Mouse (Mus musculus) macrophage (primary cell): ENCODE results near the gene Reck. TPM values are rescaled to one million over a fixed set of nuclear protein-coding genes. Genes with fewer than 3 reads are reported as not detected.

Experiments used
- H3K27ac ChIP-seq: fragments of 350-480 bp; formaldehyde crosslinking; 2 replicates; pipeline ENCODE4 v1.9.0; 2021
- H3K36me3 ChIP-seq: fragments of 350-480 bp; formaldehyde crosslinking; 2 replicates; pipeline ENCODE4 v1.9.0; 2021; ENCODE audit errors: inconsistent target
- H3K4me3 ChIP-seq: fragments of 350-480 bp; formaldehyde crosslinking; 2 replicates; pipeline ENCODE4 v1.9.0; 2021; ENCODE audit errors: inconsistent target
- H3K79me2 ChIP-seq: fragments of 350-480 bp; formaldehyde crosslinking; 2 replicates; pipeline ENCODE4 v1.9.0; 2021; ENCODE audit errors: inconsistent target
- WGBS: methylation state at CpG from one replicate; pipeline ENCODE4 v1.1.7; 2026; ENCODE audit warnings: inconsistent platforms; ENCODE audit not compliant: missing documents; 5-methylcytosine and 5-hydroxymethylcytosine counted together
- polyA plus RNA-seq: library from polyadenylated mRNA; stranded (reverse); fragments of 250-400 nt; gene quantifications from 3 replicates; pipeline ENCODE4 v1.2.4, GENCODE M21; 2018; ENCODE audit warnings: inconsistent platforms

Reck gene
- polyA plus RNA-seq, 1 experiment from 2014 or later: 0.34 TPM

DNA sequence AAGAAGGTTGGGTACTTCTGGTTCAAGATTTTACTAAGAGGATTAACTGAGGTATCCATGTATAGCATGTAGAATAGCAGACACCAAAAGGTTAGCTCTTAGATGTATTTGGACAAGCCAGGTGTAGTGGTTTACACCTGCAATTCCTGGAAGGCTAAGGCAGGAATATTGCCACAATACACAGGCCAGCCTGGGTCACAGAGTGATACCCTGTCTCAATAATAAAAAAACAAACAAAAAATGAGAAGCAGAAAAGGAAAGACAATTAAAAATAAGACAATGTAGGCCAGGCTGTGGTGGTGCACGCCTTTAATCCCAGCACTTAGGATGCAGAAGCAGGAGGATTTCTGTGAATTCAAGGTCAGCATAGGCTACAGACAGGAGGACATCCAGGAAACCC is 1.9 kb downstream of the Reck start:
- Histone ChIP-seq H3K36me3 (no peaks in the 10 kb centered on the region), H3K4me3 (no peak overlapping the region), H3K79me2 (no peaks in the 10 kb centered on the region), H3K27ac (no peak overlapping the region)
- 100% methylated on average over 1 of the region's 1 CpGs for WGBS

DNA sequence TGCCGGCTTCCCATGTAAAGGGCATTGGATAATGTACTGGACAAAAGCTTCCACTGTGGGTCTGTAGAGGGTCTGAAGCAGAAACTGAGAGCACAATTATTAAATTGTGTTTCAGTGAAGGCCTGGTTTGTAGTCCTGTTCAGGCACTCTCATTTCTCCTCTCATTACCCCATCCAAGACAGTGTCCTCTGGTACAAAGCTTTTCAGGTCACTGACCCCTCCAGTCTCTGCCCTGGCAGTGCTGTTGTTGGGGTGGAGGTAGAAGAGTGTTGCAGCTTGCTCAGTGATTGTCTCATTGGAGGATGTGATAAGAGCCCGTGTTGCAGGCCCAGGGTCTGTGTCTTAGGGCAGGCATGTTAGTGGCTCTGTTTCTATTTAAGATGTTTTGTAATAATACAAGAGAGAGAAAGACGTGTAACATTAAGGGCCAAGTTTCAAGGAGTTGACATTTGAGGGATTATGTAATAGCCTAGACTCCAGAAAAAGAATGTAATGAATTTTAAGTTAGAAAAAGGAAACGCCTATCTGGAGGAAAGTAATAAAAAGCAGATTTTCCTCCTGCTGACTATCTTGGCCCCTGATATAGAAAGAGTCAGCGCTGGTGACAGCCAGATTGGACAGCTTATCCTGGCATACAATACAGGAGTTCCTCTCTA is 2.9 kb downstream of the Reck start:
- WGBS: 70% methylated on average over 5 of the region's 5 CpGs
- no peak overlapping the region for H3K27ac ChIP-seq
- H3K4me3 ChIP-seq: no peak overlapping the region
- H3K79me2 ChIP-seq: no peaks in the 10 kb centered on the region
- no peaks in the 10 kb centered on the region for H3K36me3 ChIP-seq

DNA sequence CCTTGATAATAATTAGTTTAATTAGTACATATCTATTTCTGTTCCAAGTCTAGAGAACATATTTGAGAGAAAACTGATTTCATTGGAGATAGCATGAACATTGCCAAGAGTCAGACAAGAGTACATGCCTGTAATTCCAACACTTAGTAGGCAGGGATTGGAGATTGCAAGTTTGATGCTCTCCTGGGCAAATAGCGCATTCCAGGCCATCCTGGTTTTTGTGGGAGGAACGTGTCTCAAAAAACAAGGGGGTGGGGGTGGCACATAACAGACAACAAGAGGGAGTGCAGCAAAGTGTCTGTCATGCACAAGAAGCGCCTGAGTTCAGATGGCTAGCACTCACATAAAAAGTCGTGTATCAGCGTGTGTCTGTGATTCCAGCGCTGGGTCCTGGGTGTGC is 4.2 kb downstream of the Reck start:
- no peak overlapping the region for H3K4me3 ChIP-seq
- H3K27ac ChIP-seq: no peak overlapping the region
- H3K79me2 ChIP-seq: no peaks in the 10 kb centered on the region
- 95% methylated on average over 6 of the region's 6 CpGs for WGBS
- no peaks in the 10 kb centered on the region for H3K36me3 ChIP-seq

- H3K27ac ChIP-seq: no peak overlapping the region
- WGBS: 94% methylated on average over 4 of the region's 4 CpGs
- H3K79me2 ChIP-seq: no peaks in the 10 kb centered on the region
- H3K4me3 ChIP-seq: no peak overlapping the region
- no peaks in the 10 kb centered on the region for H3K36me3 ChIP-seq
Measured at GRCm38 (mm10) chr4:43884196-43884595, 8.9 kb downstream of the Reck start.

DNA sequence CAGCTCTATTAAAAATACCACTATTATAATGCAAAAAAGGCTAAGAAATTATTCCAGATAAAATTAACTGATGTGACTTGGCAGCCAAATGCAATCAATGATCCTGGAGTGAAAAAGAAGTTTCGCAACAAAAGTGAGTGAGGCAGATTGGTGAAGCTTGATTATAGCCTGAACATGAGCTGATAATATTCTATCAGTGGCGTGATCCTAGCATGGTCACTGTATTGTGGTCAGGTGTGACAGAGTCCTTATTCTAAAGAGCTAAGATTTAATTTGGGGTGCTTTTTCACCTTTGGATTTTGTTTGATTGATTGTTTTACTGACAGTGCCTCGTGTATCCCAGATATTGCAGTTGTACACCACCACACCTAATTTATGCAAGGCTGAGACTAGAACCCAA is 15.9 kb downstream of the Reck start:
- WGBS: 89% methylated on average over 3 of the region's 3 CpGs
- H3K27ac ChIP-seq: no peak overlapping the region
- H3K36me3 ChIP-seq: no peaks in the 10 kb centered on the region
- no peak overlapping the region for H3K4me3 ChIP-seq
- no peaks in the 10 kb centered on the region for H3K79me2 ChIP-seq

DNA sequence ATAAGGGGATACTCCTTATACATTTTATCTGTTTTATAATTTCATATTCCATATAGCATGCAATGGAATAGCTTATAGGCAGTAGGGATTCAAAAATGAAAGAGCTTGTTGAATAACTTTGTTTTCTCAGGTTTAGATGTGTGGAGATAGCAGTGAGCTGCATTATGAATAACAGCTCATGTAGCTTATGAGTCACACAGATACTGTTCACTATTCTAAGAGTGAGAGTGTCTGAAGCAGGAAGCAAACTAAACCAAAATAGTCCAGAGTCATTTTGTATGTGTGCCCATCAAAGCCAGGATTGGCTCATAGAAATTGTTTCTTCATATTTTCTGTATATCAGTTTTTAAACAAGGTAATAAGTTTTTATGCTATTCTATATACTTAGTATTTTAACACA is 21.9 kb downstream of the Reck start:
- H3K79me2 ChIP-seq: no peaks in the 10 kb centered on the region
- no peak overlapping the region for H3K27ac ChIP-seq
- H3K4me3 ChIP-seq: no peak overlapping the region
- no peaks in the 10 kb centered on the region for H3K36me3 ChIP-seq

DNA sequence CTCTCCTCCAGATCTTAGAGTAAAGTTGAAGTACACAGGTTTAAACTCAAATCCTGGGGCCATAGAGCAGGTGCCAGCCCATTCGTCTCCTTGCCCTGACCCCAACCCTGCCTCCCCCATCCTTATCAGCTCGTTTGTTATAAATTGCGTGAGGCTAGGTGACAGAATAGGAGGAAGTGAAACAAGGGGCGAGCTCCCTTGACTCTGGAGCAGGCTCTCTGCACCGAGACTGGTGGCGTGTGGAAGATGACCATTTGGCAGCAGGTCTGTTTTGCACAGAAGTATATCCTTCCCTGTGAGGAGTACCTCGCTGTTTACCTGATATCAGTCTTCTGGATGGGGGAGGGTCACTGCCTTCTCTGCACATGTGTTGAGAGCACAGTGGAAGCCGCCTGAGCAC is 23.9 kb downstream of the Reck start:
- no peaks in the 10 kb centered on the region for H3K79me2 ChIP-seq
- WGBS: 24% methylated on average over 8 of the region's 8 CpGs
- H3K4me3 ChIP-seq: no peak overlapping the region
- no peak overlapping the region for H3K27ac ChIP-seq
- H3K36me3 ChIP-seq: no peaks in the 10 kb centered on the region

GRCm38 (mm10) chr4:43903690-43904089 is 28.4 kb downstream of the Reck start:
- WGBS: 13% methylated on average over 7 of the region's 7 CpGs
- no peaks in the 10 kb centered on the region for H3K36me3 ChIP-seq
- no peaks in the 10 kb centered on the region for H3K79me2 ChIP-seq
- H3K27ac ChIP-seq: no peak overlapping the region
- no peak overlapping the region for H3K4me3 ChIP-seq

DNA sequence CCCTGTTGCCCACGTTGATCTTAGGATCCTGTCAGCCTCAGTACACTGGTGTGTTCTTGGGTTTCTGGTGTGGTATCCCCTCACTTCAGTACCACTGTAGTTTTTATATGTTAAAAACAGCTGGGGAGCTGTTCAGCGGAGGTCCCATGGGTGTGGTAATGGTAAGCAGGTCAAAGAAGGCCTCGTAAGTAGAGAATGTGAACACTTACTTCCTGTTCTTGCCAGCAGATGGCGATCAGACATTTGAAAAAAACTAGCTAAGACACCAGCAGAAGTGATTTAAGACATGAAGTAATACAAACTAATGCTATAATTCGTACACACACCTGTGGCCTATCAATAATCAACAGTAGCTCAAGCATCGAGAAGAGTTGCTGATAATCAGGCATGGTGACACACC is 31.1 kb downstream of the Reck start:
- Histone ChIP-seq H3K79me2 (no peaks in the 10 kb centered on the region), H3K4me3 (no peak overlapping the region), H3K36me3 (no peaks in the 10 kb centered on the region), H3K27ac (no peak overlapping the region)
- 24% methylated on average over 6 of the region's 6 CpGs for WGBS

DNA sequence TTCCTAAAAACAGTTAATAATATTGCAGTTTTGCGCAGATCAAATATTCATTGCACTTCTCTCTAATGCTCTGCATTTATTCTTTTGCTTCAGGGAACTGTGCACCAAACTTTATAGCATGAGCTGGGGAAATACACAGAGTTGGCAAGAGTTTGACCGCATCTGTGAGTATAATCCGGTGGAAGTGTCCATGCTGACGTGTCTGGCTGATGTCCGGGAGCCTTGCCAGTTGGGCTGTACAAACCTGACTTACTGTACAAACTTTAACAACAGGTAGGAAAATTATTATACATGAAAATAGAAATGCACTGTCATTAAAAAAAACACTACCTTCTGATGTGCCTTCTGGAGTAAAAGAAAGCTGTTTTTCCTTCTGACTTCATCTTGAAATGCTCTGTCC is 42.9 kb downstream of the Reck start:
- Histone ChIP-seq H3K36me3 (no peaks in the 10 kb centered on the region), H3K4me3 (no peak overlapping the region), H3K79me2 (no peaks in the 10 kb centered on the region), H3K27ac (no peak overlapping the region)
- WGBS: 87% methylated on average over 5 of the region's 5 CpGs

GRCm38 (mm10) chr4:43920602-43921001 is 45.3 kb downstream of the Reck start:
- no peak overlapping the region for H3K4me3 ChIP-seq
- no peaks in the 10 kb centered on the region for H3K79me2 ChIP-seq
- WGBS: 100% methylated on average over 1 of the region's 1 CpGs
- no peaks in the 10 kb centered on the region for H3K36me3 ChIP-seq
- H3K27ac ChIP-seq: no peak overlapping the region

DNA sequence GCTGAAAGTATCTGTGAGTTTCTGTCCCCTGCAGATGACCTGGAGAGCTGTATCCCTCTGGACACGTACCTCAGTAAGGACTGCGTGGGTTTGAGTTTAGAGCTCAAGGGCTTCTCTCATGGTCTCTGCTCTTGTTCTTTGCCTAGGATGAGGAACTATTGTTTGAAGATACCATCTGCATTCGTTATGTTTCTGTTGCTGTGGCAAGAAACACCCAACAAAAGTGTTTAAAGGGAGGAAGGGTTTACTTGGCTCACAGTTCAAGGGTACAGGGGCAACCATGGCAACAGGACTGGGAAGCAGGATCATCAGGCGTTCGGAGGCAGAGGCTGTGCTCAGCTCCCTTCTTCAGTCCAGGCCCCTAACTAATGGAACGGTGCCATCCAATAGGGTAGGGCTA is 49.8 kb downstream of the Reck start:
- Histone ChIP-seq H3K27ac (no peak overlapping the region), H3K79me2 (no peaks in the 10 kb centered on the region), H3K36me3 (no peaks in the 10 kb centered on the region), H3K4me3 (no peak overlapping the region)
- WGBS: 89% methylated on average over 6 of the region's 6 CpGs

- H3K4me3 ChIP-seq: no peak overlapping the region
- H3K27ac ChIP-seq: no peak overlapping the region
- WGBS: 3% methylated on average over 3 of the region's 3 CpGs
- no peaks in the 10 kb centered on the region for H3K79me2 ChIP-seq
- no peaks in the 10 kb centered on the region for H3K36me3 ChIP-seq
Measured at GRCm38 (mm10) chr4:43925779-43926178, 50.4 kb downstream of the Reck start.

- no peak overlapping the region for H3K27ac ChIP-seq
- H3K36me3 ChIP-seq: no peaks in the 10 kb centered on the region
- no peak overlapping the region for H3K4me3 ChIP-seq
- no peaks in the 10 kb centered on the region for H3K79me2 ChIP-seq
- 97% methylated on average over 3 of the region's 3 CpGs for WGBS
Measured at GRCm38 (mm10) chr4:43927826-43928225, 52.5 kb downstream of the Reck start.

GRCm38 (mm10) chr4:43931877-43932276 is 56.5 kb downstream of the Reck start:
- no peak overlapping the region for H3K27ac ChIP-seq
- no peak overlapping the region for H3K4me3 ChIP-seq

DNA sequence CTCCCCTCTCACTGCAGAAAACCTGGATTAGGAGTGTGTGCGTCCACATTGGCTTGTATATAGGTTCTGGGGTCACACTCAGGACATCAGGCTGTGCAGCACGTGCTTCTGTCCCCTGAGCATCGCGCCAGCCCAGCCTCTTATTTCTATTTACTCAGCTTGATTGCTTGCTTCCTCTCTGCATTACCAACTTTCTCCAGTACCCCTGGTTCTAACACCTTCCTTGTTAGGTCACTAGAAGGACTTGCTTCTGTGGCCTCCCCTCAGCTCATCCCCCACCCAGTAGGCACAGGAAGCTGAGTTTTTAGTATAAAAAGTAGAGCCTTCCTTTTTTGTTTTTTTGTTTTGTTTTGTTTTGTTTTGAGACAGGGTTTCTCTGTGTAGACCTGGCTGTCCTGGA is 60.9 kb downstream of the Reck start:
- Histone ChIP-seq H3K36me3 (no peaks in the 10 kb centered on the region), H3K79me2 (no peaks in the 10 kb centered on the region), H3K4me3 (no peak overlapping the region), H3K27ac (no peak overlapping the region)
- 89% methylated on average over 4 of the region's 4 CpGs for WGBS

More at GRCm38 (mm10) chr4:43931877-43932276, 56.5 kb downstream of the Reck start:
- no peaks in the 10 kb centered on the region for H3K36me3 ChIP-seq
- no peaks in the 10 kb centered on the region for H3K79me2 ChIP-seq
- 37% methylated on average over 4 of the region's 4 CpGs for WGBS
